Mouse (Mus musculus): Measurements from ENCODE around the gene Ankdd1b. TPM values are rescaled to one million over a fixed set of nuclear protein-coding genes. Genes with fewer than 3 reads are reported as not detected.

Ankdd1b gene
- 1.9 TPM in 1 of 2 replicates, not detected in the other for polyA plus RNA-seq (2012; rRNA removed; ENCODE audit: low replicate concordance)

DNA sequence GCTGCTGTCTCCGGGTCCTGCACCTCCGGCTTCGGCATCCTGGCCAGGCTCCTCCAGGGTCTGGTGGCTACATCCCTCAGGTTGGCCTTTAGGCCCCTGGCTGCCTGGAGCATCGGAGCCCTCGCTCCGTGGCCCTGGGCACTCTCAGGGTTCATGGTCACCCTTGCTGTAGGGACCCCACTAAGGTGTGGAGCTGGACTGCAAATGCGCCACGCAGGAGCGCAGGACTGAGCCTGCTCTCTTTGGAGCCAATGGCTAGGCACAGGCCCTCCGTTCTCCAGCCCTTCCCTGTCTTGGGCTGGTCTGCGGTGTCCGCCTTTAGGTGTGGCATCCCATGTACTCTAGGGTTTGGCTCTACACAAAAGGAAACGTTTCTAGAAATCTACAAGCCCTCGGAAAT is at the start of gene Ankdd1b:
Ankdd1b (minus strand) TSS at position 242 of the 400 bp plus-strand sequence.

DNA sequence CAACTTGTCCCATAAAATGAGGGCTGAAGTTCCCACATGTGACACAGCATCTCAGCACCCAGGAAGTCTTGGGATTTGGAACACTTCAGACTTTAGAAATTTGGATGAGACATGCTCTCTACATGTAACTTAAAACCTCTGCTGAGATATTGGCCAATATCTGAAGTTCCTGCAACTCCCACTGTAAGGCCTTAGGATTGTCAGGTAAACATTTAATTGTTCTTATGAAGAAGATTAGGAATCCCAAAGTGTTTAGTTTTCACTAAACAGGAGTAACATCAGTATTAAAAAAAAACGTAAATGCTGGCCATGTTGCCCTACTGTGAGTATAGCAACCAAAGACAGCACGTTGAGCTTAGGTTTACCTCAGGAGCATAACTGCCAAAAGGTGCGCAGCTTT is 19.4 kb upstream of the Ankdd1b start, which contains the start of gene Gm17622:
Gm17622 (plus strand) TSS at position 301 of the 400 bp plus-strand sequence.

DNA sequence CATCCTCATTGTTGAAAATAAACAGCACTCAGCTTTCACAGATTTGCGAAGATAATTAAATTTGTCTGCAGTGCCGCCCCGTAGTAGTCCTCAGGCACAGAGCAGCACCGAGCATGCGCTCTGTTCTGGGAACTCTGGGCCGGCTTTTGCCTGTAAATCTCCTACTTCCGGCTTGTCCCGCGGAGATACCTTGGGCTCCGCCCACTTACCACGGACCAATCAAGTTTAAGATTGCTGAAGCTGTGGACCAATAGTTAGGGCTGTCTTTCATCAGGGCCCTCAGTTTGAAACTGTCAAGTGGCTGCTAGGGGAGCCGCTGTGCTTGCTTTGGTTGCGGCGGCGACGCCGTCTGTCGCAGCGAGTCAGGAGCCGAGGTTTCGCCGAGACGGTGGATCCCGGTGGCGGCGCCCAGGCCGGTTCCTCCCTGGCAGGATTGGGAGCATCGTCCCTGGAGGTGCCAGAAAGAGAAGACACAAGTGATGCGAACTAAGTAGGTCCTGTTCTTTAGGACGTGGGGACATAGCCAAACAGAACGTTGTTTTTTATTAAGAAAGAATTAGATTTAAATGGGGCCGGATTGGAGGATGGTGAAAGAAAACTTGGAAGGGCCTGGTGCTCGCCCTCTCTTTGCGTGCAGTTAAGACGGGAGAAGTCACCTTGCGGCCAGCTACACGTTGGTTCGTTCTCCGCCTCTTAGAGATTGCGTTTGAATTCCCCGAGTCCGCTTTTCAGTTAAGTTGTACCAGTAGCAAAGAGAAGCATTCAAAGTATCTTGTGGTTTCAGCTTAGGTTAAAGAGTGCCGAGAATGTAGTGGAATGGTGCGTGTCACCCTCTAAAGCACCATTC is 82.7 kb downstream of the Ankdd1b start, which contains the start of gene Poc5:
Poc5 (plus strand) TSS at position 253 of the 847 bp plus-strand sequence.

Other genes starting within 250 kb of the Ankdd1b start
- gene Poc5, start 82.9 kb downstream of the Ankdd1b start, polyA plus RNA-seq (2012; rRNA removed; ENCODE audit: low replicate concordance), result 1.7 and 2.0 TPM in 2 replicates
- gene Gm17622, start 19.5 kb upstream of the Ankdd1b start, polyA plus RNA-seq (2012; rRNA removed; ENCODE audit: low replicate concordance), result not detected in 2 replicates
- gene Polk, start 71.4 kb upstream of the Ankdd1b start, polyA plus RNA-seq (2012; rRNA removed; ENCODE audit: low replicate concordance), result 0.06 and 0.19 TPM in 2 replicates
- 7.0 and 11.3 TPM in 2 replicates for gene Col4a3bp, start 71.4 kb upstream of the Ankdd1b start, polyA plus RNA-seq (2012; rRNA removed; ENCODE audit: low replicate concordance)
- 7.0 and 7.7 TPM in 2 replicates for gene Hmgcr, start 199.7 kb upstream of the Ankdd1b start, polyA plus RNA-seq (2012; rRNA removed; ENCODE audit: low replicate concordance)